Mouse (Mus musculus): ENCODE measurements around the gene Hps4. TPM values are rescaled to one million over a fixed set of nuclear protein-coding genes. Genes with fewer than 3 reads are reported as not detected.
A peak's percentile ranks its signal among the peaks of the same experiment; 100 is the strongest.

The Hps4 gene
- polyA plus RNA-seq, 1 experiment from 2014 or later: 32.9 TPM

DNA sequence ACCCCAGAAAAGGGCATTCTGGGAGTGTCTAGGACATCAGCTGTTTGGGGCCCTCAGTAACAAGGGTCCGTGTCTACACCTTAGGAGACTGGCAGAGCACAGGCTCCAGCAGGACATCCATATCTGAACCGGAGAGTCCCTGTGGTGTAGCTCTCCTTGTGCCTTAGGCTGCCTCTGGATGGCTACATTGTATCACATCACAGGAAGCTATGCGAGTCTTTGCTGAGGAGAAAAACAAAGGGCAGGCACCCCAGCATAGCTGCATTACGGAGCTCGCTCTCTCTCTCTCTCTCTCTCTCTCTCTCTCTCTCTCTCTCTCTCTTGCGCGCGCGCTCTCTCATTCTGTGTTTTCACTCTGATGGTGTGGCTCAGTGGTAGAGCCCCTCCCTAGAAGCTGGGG lies 39.2 kb downstream of the Hps4 start:
- H3K9me3 ChIP-seq (ENCODE audit: control insufficient read depth, low read length): no peaks in the 10 kb centered on the region
- no peak overlapping the region for H3K4me3 ChIP-seq (ENCODE audit: low read depth, low read length)
- H3K9ac ChIP-seq (ENCODE audit: low read length): no peak overlapping the region
- no peak for DNase-seq (ENCODE audit: low spot score)
- no peaks in the 10 kb centered on the region for H3K4me1 ChIP-seq (replicated peaks; ENCODE audit: control insufficient read depth, insufficient read depth, low read length)
- H3K4me2 ChIP-seq (ENCODE audit: low read depth, low read length, severe bottlenecking): no peak overlapping the region
- ATAC-seq (replicated peaks; ENCODE audit: low FRiP score): no peak
- H3K36me3 ChIP-seq (ENCODE audit: control insufficient read depth, insufficient read depth, low read length): no peaks in the 10 kb centered on the region
- no peak overlapping the region for H3K27ac ChIP-seq (ENCODE audit: low read depth, low read length)
- H3K27me3 ChIP-seq (ENCODE audit: control insufficient read depth, insufficient read depth, low read length): no peaks in the 10 kb centered on the region
- WGBS: 67% methylated on average over 9 of the region's 9 CpGs

DNA sequence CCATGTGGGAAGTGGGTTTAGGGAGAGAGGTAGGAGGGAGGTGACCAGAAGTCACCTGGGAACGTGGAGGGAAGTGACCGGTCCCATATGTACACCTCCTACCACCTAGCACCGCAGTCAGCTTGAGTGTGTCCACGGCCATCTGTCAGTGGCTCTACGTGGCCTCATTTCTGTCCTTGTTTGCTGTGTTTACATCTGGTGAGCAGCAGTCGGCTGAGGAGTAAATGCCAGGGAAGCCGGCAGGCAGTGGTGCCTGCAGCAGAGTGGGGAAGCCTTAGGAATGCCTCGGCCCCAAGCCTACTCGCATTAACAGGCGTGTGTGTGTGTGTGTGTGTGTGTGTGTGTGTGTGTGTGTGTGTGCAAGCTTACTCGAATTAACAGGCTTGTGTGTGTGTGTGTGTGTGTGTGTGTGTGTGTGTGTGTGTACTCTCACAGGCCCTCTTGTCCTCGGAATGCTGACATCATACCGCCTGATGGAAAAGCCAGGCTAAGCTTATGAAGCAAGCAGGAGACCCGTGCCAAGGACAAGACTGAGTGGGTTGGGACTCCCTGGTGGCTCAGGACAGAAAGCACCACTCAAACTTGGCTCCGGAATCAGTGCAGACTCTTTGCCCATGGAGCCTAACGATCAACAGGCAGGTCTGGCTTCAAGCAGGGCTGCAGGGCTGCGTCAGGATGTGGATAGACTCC lies 39.9 kb downstream of the Hps4 start:
- H3K27ac ChIP-seq (ENCODE audit: low read depth, low read length): no peak overlapping the region
- ATAC-seq (replicated peaks; ENCODE audit: low FRiP score) (no peak), DNase-seq (ENCODE audit: low spot score) (no peak)
- 83% methylated on average over 17 of the region's 17 CpGs for WGBS
- no peak overlapping the region for H3K4me2 ChIP-seq (ENCODE audit: low read depth, low read length, severe bottlenecking)
- no peaks in the 10 kb centered on the region for H3K4me1 ChIP-seq (replicated peaks; ENCODE audit: control insufficient read depth, insufficient read depth, low read length)
- H3K9me3 ChIP-seq (ENCODE audit: control insufficient read depth, low read length): no peaks in the 10 kb centered on the region
- H3K4me3 ChIP-seq (ENCODE audit: low read depth, low read length): no peak overlapping the region
- no peak overlapping the region for H3K9ac ChIP-seq (ENCODE audit: low read length)
- H3K36me3 ChIP-seq (ENCODE audit: control insufficient read depth, insufficient read depth, low read length): no peaks in the 10 kb centered on the region
- no peaks in the 10 kb centered on the region for H3K27me3 ChIP-seq (ENCODE audit: control insufficient read depth, insufficient read depth, low read length)

- Histone ChIP-seq H3K36me3 (ENCODE audit: control insufficient read depth, insufficient read depth, low read length) (peaks cover 4% of the 10 kb centered on the region; the same call in 1 of the 2 replicates), H3K4me1 (replicated peaks; ENCODE audit: control insufficient read depth, insufficient read depth, low read length) (no peaks in the 10 kb centered on the region), H3K9ac (ENCODE audit: low read length) (no peak overlapping the region), H3K27me3 (ENCODE audit: control insufficient read depth, insufficient read depth, low read length) (no peaks in the 10 kb centered on the region), H3K4me3 (ENCODE audit: low read depth, low read length) (no peak overlapping the region), H3K4me2 (ENCODE audit: low read depth, low read length, severe bottlenecking) (no peak overlapping the region), H3K9me3 (ENCODE audit: control insufficient read depth, low read length) (no peaks in the 10 kb centered on the region), H3K27ac (ENCODE audit: low read depth, low read length) (no peak overlapping the region)
- ATAC-seq (replicated peaks; ENCODE audit: low FRiP score) (no peak), DNase-seq (ENCODE audit: low spot score) (no peak)
- 93% methylated on average over 13 of the region's 13 CpGs for WGBS
Observed at GRCm38 (mm10) chr5:112384805-112385472, 42.1 kb downstream of the Hps4 start.

DNA sequence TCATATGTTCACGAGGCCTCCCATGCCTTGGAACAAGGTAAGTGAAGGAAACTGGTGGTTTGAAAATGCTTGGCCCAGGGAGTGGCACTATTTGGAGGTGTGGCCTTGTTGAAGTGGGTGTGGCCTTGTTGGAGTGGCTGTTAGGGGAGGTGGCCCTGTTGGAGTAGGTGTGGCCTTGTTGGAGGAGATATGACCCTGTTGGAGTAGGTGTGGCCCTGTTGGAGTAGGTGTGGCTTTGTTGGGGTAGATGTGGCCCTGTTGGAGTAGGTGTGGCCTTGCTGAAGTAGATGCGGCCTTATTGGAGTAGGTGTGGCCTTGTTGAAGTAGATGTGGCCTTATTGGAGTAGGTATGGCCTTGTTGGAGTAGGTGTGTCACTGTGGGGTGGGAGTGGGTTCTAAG lies 43.1 kb downstream of the Hps4 start:
- H3K4me1 ChIP-seq (replicated peaks; ENCODE audit: control insufficient read depth, insufficient read depth, low read length): no peaks in the 10 kb centered on the region
- H3K36me3 ChIP-seq (ENCODE audit: control insufficient read depth, insufficient read depth, low read length): peaks cover 4% of the 10 kb centered on the region; the same call in 1 of the 2 replicates
- no peaks in the 10 kb centered on the region for H3K9me3 ChIP-seq (ENCODE audit: control insufficient read depth, low read length)
- H3K9ac ChIP-seq (ENCODE audit: low read length): no peak overlapping the region
- ATAC-seq (replicated peaks; ENCODE audit: low FRiP score): no peak
- H3K4me2 ChIP-seq (ENCODE audit: low read depth, low read length, severe bottlenecking): no peak overlapping the region
- no peak overlapping the region for H3K4me3 ChIP-seq (ENCODE audit: low read depth, low read length)
- H3K27ac ChIP-seq (ENCODE audit: low read depth, low read length): no peak overlapping the region
- WGBS: 82% methylated on average over 2 of the region's 2 CpGs
- H3K27me3 ChIP-seq (ENCODE audit: control insufficient read depth, insufficient read depth, low read length): no peaks in the 10 kb centered on the region
- DNase-seq (ENCODE audit: low spot score): no peak

- no peaks in the 10 kb centered on the region for H3K27me3 ChIP-seq (ENCODE audit: control insufficient read depth, insufficient read depth, low read length)
- no peaks in the 10 kb centered on the region for H3K9me3 ChIP-seq (ENCODE audit: control insufficient read depth, low read length)
- H3K4me3 ChIP-seq (ENCODE audit: low read depth, low read length): no peak overlapping the region
- ATAC-seq (replicated peaks; ENCODE audit: low FRiP score) (no peak), DNase-seq (ENCODE audit: low spot score) (no peak)
- H3K4me2 ChIP-seq (ENCODE audit: low read depth, low read length, severe bottlenecking): no peak overlapping the region
- no peak overlapping the region for H3K27ac ChIP-seq (ENCODE audit: low read depth, low read length)
- 86% methylated on average over 9 of the region's 9 CpGs for WGBS
- peaks cover 4% of the 10 kb centered on the region; the same call in 1 of the 2 replicates for H3K36me3 ChIP-seq (ENCODE audit: control insufficient read depth, insufficient read depth, low read length)
- no peak overlapping the region for H3K9ac ChIP-seq (ENCODE audit: low read length)
- peaks cover 5% of the 10 kb centered on the region; the same call in 1 of the 2 replicates for H3K4me1 ChIP-seq (replicated peaks; ENCODE audit: control insufficient read depth, insufficient read depth, low read length)
Observed at GRCm38 (mm10) chr5:112389352-112389751, 46.5 kb downstream of the Hps4 start.

GRCm38 (mm10) chr5:112391002-112391401 lies 48.1 kb downstream of the Hps4 start:
- Histone ChIP-seq H3K9ac (ENCODE audit: low read length) (no peak overlapping the region), H3K4me2 (ENCODE audit: low read depth, low read length, severe bottlenecking) (no peak overlapping the region), H3K27ac (ENCODE audit: low read depth, low read length) (no peak overlapping the region), H3K4me1 (replicated peaks; ENCODE audit: control insufficient read depth, insufficient read depth, low read length) (peaks cover 7% of the 10 kb centered on the region), H3K4me3 (ENCODE audit: low read depth, low read length) (no peak overlapping the region), H3K27me3 (ENCODE audit: control insufficient read depth, insufficient read depth, low read length) (no peaks in the 10 kb centered on the region), H3K9me3 (ENCODE audit: control insufficient read depth, low read length) (no peaks in the 10 kb centered on the region), H3K36me3 (ENCODE audit: control insufficient read depth, insufficient read depth, low read length) (peaks cover 4% of the 10 kb centered on the region; the same call in 1 of the 2 replicates)
- ATAC-seq (replicated peaks; ENCODE audit: low FRiP score) (no peak), DNase-seq (ENCODE audit: low spot score) (no peak)
- WGBS: 67% methylated on average over 16 of the region's 16 CpGs

- Histone ChIP-seq H3K4me2 (ENCODE audit: low read depth, low read length, severe bottlenecking) (no peak overlapping the region), H3K9ac (ENCODE audit: low read length) (no peak overlapping the region), H3K36me3 (ENCODE audit: control insufficient read depth, insufficient read depth, low read length) (peaks cover 4% of the 10 kb centered on the region; the same call in 1 of the 2 replicates), H3K4me1 (replicated peaks; ENCODE audit: control insufficient read depth, insufficient read depth, low read length) (peaks cover 7% of the 10 kb centered on the region), H3K9me3 (ENCODE audit: control insufficient read depth, low read length) (no peaks in the 10 kb centered on the region), H3K27me3 (ENCODE audit: control insufficient read depth, insufficient read depth, low read length) (no peaks in the 10 kb centered on the region), H3K4me3 (ENCODE audit: low read depth, low read length) (no peak overlapping the region), H3K27ac (ENCODE audit: low read depth, low read length) (no peak overlapping the region)
- DNase-seq (ENCODE audit: low spot score): no peak
- WGBS: 76% methylated on average over 27 of the region's 27 CpGs
- ATAC-seq (replicated peaks; ENCODE audit: low FRiP score): no peak
Observed at GRCm38 (mm10) chr5:112391676-112392323, 48.9 kb downstream of the Hps4 start.

DNA sequence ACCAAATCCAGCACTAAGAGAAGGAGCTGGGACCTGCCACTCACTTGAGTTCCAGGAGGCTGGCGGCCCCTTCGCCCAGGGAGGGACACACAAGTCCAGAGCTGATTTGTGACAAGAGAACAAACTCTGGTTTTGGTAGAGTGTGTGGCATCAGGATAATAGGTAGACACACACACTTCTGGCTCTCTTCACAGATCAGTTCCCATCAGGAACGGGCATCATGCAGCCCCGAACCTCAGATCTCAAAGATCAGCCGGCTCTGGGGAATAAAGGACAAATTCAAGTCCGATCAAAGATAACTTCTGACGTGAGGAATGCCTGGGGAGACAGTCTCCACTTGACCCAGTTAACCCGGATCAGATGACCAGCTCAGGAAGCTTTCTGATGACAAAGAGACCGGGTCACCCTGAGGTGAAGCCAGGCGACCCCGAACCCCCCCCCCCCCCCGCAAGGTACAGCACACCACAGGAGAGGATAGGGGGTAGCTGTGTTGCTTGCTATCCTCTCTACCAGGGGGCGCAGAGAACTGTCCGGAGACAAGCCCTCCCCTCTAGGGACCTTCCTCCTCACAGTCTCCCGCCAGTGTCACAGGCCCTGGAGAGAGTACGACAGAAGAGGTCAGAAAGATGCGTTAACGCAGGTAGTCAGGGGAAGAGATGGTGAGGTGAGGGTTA lies 51.0 kb downstream of the Hps4 start:
- no peak overlapping the region for H3K27ac ChIP-seq (ENCODE audit: low read depth, low read length)
- H3K4me1 ChIP-seq (replicated peaks; ENCODE audit: control insufficient read depth, insufficient read depth, low read length): peaks cover 7% of the 10 kb centered on the region

More for the DNA sequence above, 51.0 kb downstream of the Hps4 start:
- Histone ChIP-seq H3K36me3 (ENCODE audit: control insufficient read depth, insufficient read depth, low read length) (peaks cover 4% of the 10 kb centered on the region; the same call in 1 of the 2 replicates), H3K4me3 (ENCODE audit: low read depth, low read length) (peak overlapping the region; percentile 68), H3K27me3 (ENCODE audit: control insufficient read depth, insufficient read depth, low read length) (no peaks in the 10 kb centered on the region), H3K4me2 (ENCODE audit: low read depth, low read length, severe bottlenecking) (peak overlapping the region; percentile 93), H3K9ac (ENCODE audit: low read length) (peak overlapping the region; percentile 81), H3K9me3 (ENCODE audit: control insufficient read depth, low read length) (no peaks in the 10 kb centered on the region)
- ATAC-seq (replicated peaks; ENCODE audit: low FRiP score): peak; percentile 57
- 10% methylated on average over 18 of the region's 18 CpGs for WGBS
- DNase-seq (ENCODE audit: low spot score): no peak
